Mouse (Mus musculus) c-Kit-positive CD71-negative TER-119-negative erythroid progenitor cells, embryonic 14.5 days (primary cell): ENCODE results near the gene Olfr807.

ENCODE experiments used
- DNase-seq: peaks from one replicate; pipeline ENCODE4 v3.0.0-alpha.2; 2013; ENCODE audit warnings: low read depth

Olfr807 gene

DNA sequence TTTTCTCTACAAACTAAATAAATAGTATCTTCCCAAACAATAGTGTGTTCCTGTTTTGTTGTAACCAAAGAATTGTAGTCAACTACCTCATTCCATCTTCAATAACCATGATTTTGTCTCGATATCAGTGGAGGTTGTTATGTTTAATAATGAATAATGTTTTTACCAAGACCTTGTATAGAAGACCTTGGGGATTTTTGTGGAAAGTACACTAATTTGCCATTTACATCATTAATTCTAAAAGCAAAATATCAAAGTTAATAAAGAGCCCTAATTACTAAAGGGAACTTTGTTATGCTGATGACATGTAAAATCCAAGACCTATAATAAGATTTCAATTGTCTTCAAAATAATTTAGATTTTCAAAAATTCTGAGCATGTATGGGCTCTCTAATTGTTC is at the start of gene Olfr807:
Olfr807 (minus strand) TSS at position 101 of the 400 bp plus-strand sequence.
- DNase-seq: no peak

DNA sequence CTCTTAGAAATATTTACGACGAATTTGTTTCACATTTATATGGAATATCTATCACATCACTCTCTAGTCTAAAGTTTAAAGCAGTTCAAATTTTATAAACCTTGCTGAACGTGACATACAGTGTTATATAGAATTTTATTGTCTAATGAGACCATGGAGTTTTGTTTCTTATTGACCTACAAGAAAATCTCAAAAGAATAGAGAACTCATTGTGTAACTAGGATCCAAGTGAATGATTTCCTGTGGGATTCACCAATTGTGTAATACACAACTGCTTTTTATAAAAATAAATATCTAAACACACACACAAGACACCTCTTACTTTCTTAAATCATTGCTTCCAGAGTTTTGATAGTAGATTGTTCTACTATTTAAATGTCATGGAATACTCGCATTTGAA is 46.7 kb upstream of the Olfr807 start, which contains the start of gene Olfr811:
Olfr811 (minus strand) TSS at position 101 of the 400 bp plus-strand sequence.
- DNase-seq: no peak

DNA sequence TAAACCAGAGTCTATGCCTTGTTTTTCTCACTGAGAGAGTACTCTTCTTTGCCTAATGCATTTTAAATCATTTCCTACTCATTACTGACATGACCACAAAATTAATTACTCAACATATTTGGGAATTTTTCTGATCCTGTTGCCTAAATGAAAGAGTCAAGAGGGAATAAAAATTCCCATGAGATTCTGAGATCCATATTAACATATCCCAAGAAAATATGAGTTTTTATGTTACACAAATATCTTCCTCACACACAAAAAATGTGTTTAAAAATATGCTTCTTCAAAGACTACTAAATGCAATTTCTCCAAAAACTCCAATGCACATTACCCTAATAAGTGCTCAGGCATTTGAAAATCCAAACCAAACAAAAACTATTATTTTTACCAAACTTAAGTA is 37.2 kb upstream of the Olfr807 start, which contains the start of gene Olfr810:
Olfr810 (minus strand) TSS at position 101 of the 400 bp plus-strand sequence.
- DNase-seq: no peak

GRCm38 (mm10) chr10:129778123-129778522 is 20.5 kb upstream of the Olfr807 start:
- DNase-seq: no peak

DNA sequence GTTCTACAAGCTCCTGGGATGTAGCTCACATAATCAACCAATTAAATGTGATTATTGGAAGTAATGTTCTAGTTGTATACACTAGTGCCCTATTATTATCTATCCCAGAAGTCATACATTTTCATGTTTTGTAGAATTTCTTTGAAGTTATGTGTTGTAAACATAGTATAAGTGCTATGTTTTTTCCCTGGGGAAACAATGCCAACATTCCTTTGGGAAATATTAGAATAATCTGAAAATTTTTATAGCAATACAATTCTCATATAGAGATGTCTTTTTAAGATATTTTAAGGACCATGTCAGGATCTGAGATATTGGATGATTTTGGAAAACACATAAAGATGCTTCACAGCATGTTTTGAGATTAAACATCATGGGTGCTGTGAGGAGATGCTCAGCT is 16.7 kb upstream of the Olfr807 start, which contains the start of gene Olfr809:
Olfr809 (plus strand) TSS at position 301 of the 400 bp plus-strand sequence.
- no peak for DNase-seq

DNA sequence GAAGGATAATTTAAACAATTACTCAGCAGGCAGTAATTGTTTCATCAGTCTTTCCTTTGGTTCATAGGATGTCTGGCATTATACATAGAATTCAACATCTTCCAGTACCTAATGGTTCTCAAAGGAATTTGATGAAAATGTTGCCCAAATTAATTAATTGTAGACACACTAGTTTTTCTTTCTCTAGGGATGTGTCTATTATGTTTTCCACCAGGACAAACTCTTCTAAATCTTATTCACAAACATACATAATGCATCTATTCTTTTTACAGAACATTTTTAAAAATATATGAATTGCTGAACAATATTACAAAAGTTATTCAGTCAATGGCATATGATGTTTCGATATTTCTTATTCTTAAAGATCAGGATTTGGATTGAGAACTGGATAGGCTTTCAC is 7.6 kb upstream of the Olfr807 start, which contains the start of gene Olfr808:
Olfr808 (plus strand) TSS at position 301 of the 400 bp plus-strand sequence.
- no peak for DNase-seq

DNA sequence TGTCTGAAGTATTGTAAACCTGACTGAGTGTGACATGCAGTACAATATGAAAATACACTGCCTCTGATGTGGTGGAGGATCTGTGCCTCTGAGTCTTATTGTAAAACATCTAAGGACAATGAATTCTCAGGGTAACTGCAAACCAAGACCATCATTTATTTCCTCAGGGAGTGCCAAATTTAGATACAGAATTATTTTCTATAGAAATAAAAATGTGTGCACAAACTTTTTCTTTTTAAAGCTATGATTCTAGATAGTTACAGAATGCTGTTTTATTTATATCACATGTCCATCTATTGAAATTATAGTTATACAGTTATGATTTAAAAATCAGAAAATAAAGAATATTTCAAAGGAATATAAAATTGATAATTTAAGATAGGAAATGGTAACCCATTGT is 15.8 kb downstream of the Olfr807 start, which contains the start of gene Olfr806:
Olfr806 (minus strand) TSS at position 101 of the 400 bp plus-strand sequence.
- no peak for DNase-seq

DNA sequence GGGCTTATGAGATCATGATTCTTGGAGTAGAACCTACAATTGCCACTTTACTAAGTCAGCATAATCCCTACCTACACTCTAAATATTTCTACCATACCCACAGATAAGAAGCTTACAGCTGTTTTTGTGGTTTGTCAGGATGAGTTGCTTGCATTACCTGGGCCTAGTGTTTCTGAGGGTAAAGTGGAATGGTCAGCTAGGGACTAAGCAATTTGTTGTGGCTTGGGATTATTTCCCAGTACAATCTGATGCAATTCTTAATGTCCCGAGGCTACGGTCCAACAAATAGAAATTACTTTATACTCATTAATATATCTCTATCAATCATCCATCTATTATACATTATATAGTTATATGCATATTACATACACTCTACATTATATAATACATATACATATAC is 28.3 kb downstream of the Olfr807 start, which contains the start of gene Olfr805:
Olfr805 (minus strand) TSS at position 101 of the 400 bp plus-strand sequence.
- DNase-seq: no peak
